ENCODE assay signal across 19 mouse cellular contexts in genomic region chr19:53394956-53395355, GRCm38 (mm10). TPM values are rescaled to one million over a fixed set of nuclear protein-coding genes. Genes with fewer than 3 reads are reported as not detected.
DNase-seq lines count a peak whose midpoint lies in the region; TF ChIP-seq lines count a peak whose summit lies in the region.
"Not testable (repeated sequence)": the region's sequence is repeated elsewhere in the genome, so short reads cannot be mapped to it uniquely, and the experiment has no call there.
"Had no signal": no experiment of that assay in that cellular context is flagged by ENCODE, and none has a peak within 500 bp of the region (broad histone marks: within the 10 kb centered on the region; RNA-seq: fewer than 3 reads in every experiment).

No protein-coding gene starts in this region.

- TF ChIP-seq POLR2A in CH12.LX (IDR thresholded peaks at IDR 0.05; ENCODE audit: low read depth, low read length); cerebellum, adult 2 months (IDR thresholded peaks at IDR 0.05; ENCODE audit: borderline replicate concordance, insufficient read depth, low read length); embryonic fibroblast, embryonic 13.5 days (IDR thresholded peaks at IDR 0.05; ENCODE audit: low read depth, low read length): not testable (repeated sequence)

- not testable (repeated sequence) for H3K4me3 ChIP-seq in CH12.LX (replicated peaks in 1 of 3; ENCODE audit: low read depth in 2 of 3, low read length in 2 of 3, poor library complexity in 1 of 3); cerebellum, adult 2 months (replicated peaks; ENCODE audit: insufficient read depth, low read depth, low read length); embryonic fibroblast, embryonic 13.5 days (ENCODE audit: insufficient read depth, low read length); heart, embryonic 10.5 days

- not testable (repeated sequence) for H3K27me3 ChIP-seq in CH12.LX (replicated peaks); cerebellum, adult 2 months (ENCODE audit: control insufficient read depth, insufficient read depth, low read length); heart, embryonic 10.5 days (ENCODE audit: insufficient read depth, poor library complexity, severe bottlenecking)

- not testable (repeated sequence) for DNase-seq in CH12.LX (ENCODE audit: extremely low read depth)
- DNase-seq in cerebellum, adult 2 months, result peak in 1 of 2 experiments; percentile 44
- peak; percentile 43 for DNase-seq in heart, embryonic 10.5 days (ENCODE audit: low spot score)
- DNase-seq in natural killer cell, adult 2 months (ENCODE audit: low spot score in 2 of 2), result peak; percentile 49 to 63

- not testable (repeated sequence) for TF ChIP-seq RAD21 in CH12.LX (IDR thresholded peaks at IDR 0.05; ENCODE audit: low read depth, low read length)

- TF ChIP-seq EP300 in CH12.LX (IDR thresholded peaks at IDR 0.05; ENCODE audit: low read length), result not testable (repeated sequence)

- H3K9me3 ChIP-seq in CH12.LX (replicated peaks; ENCODE audit: low read length); heart, embryonic 10.5 days: not testable (repeated sequence)

- H3K27ac ChIP-seq in CH12.LX (ENCODE audit: insufficient read depth, low read depth), result peak overlapping the region; percentile 95
- peak overlapping the region; percentile 39; the same call in 1 of the 2 replicates for H3K27ac ChIP-seq in cerebellum, adult 2 months (ENCODE audit: insufficient read depth, low read length)
- H3K27ac ChIP-seq in embryonic fibroblast, embryonic 13.5 days (ENCODE audit: insufficient read depth, low read length), result 0 out of 2 replicates have a peak overlapping the region, but pooled peaks have one; percentile 17
- not testable (repeated sequence) for H3K27ac ChIP-seq in heart, embryonic 10.5 days

- WGBS in cerebellum, adult 2 months, result 65% methylated on average over 3 of the region's 3 CpGs
- WGBS in heart, embryonic 10.5 days, result 74% methylated on average over 3 of the region's 3 CpGs

- not testable (repeated sequence) for H3K4me2 ChIP-seq in CH12.LX (ENCODE audit: insufficient read depth, low read depth, poor library complexity, severe bottlenecking)

- peak overlapping the region; percentile 74 for H3K9ac ChIP-seq in CH12.LX (ENCODE audit: insufficient read depth, low read depth)

- in situ Hi-C loops in CH12.LX (cut with MboI; ENCODE audit: low pct_ligation_motif_present, low pct_unique_long_range_greater_than_20kb, low sequenced_read_pairs), result loop anchor here (10.0 to 25.0 kb wide), 2 partner anchors 190 to 367 kb away; partner anchors contain the start of gene Nutf2-ps1

- H3K4me1 ChIP-seq in CH12.LX (ENCODE audit: control insufficient read depth in 1 of 2, insufficient read depth in 2 of 2), result peaks cover 23 to 61% of the 10 kb centered on the region in 2 experiments
- peaks cover 12% of the 10 kb centered on the region; the same call in 1 of the 2 replicates for H3K4me1 ChIP-seq in cerebellum, adult 2 months (ENCODE audit: control insufficient read depth, insufficient read depth, low read length)
- H3K4me1 ChIP-seq in embryonic fibroblast, embryonic 13.5 days (ENCODE audit: control insufficient read depth, insufficient read depth, low read length); heart, embryonic 10.5 days: not testable (repeated sequence)

- not testable (repeated sequence) for TF ChIP-seq CTCF in CH12.LX (conservative IDR thresholded peaks at IDR 0.05 in 1 of 2, IDR thresholded peaks at IDR 0.05 in 1 of 2; ENCODE audit: low read depth in 2 of 2, low read length in 2 of 2); cerebellum, adult 2 months (IDR thresholded peaks at IDR 0.05; ENCODE audit: borderline replicate concordance, insufficient read depth, low read depth, low read length); embryonic fibroblast, embryonic 13.5 days (IDR thresholded peaks at IDR 0.05; ENCODE audit: borderline replicate concordance, insufficient read depth, low read length)

- H3K36me3 ChIP-seq in CH12.LX (replicated peaks in 1 of 2; ENCODE audit: control insufficient read depth in 1 of 2, insufficient read depth in 1 of 2, low read length in 1 of 2); heart, embryonic 10.5 days: not testable (repeated sequence)

- not testable (repeated sequence) for H3K79me2 ChIP-seq in CH12.LX (replicated peaks; ENCODE audit: control insufficient read depth, extremely low read depth, insufficient read depth, poor library complexity, severe bottlenecking)

- dilution Hi-C loops in CH12.LX (cut with MboI; ENCODE audit: extremely low pct_ligation_motif_present, extremely low pct_unique_long_range_greater_than_20kb, low sequenced_read_pairs), result not testable (repeated sequence)

RNA-seq across cellular contexts. Expression of gene Smndc1, which starts 4.6 kb away (rescaled TPM):
- total RNA-seq in CH12.LX (2012; rRNA removed) (20.5 and 20.9 TPM in 2 replicates), CH12.LX (2014; rRNA removed) (41.1 and 41.3 TPM in 2 replicates)
- 96.6 and 104 TPM in 2 replicates for polyA plus RNA-seq in CH12.LX (2012; ENCODE audit: insufficient read length, low read depth)
- polyA plus RNA-seq in cerebellum, adult 2 months (2012; rRNA removed), result 24.6 and 26.1 TPM in 2 replicates
- 55.0 and 61.7 TPM in 2 replicates for polyA plus RNA-seq in embryonic fibroblast, embryonic 13.5 days (2011; ENCODE audit: insufficient read length, low read depth, missing spikeins)
- 27.6 and 31.7 TPM in 2 replicates for polyA plus RNA-seq in heart, embryonic 10.5 days (2016; fragmentation: Nextera tagmentation; extraction: Ambion mirVana)

RNA-seq across cellular contexts. Expression of gene Gm10197, which starts 23.4 kb away (rescaled TPM):
- total RNA-seq in CH12.LX (2012; rRNA removed) (3.9 TPM in 1 of 2 replicates, not detected in the other), CH12.LX (2014; rRNA removed) (not detected in 2 replicates)
- 11.5 TPM in 1 of 2 replicates, not detected in the other for polyA plus RNA-seq in CH12.LX (2012; ENCODE audit: insufficient read length, low read depth)
- not detected in 2 replicates for polyA plus RNA-seq in cerebellum, adult 2 months (2012; rRNA removed)
- polyA plus RNA-seq in embryonic fibroblast, embryonic 13.5 days (2011; ENCODE audit: insufficient read length, low read depth, missing spikeins), result not detected in 2 replicates
- polyA plus RNA-seq in heart, embryonic 10.5 days (2016; fragmentation: Nextera tagmentation; extraction: Ambion mirVana), result not detected in 2 replicates
- total RNA-seq: adrenal gland, adult 2 months; adrenal gland, postnatal 10 days; adrenal gland, postnatal 25 days; adrenal gland, postnatal 4 days; ES-E14 had no signal
- polyA plus RNA-seq: adrenal gland, adult 2 months; brain, embryonic 14.5 days; CD4-positive, CD25-positive, alpha-beta regulatory T cell, adult 4 months; cortical plate, adult 2 months; embryonic facial prominence, embryonic 12.5 days; embryonic facial prominence, embryonic 14.5 days; erythroblast, embryonic 14.5 days; forebrain, embryonic 10.5 days; forebrain, embryonic 16.5 days; frontal cortex, adult 2 months had no signal
